Mouse (Mus musculus): ENCODE results near the gene Gm6040.

DNA sequence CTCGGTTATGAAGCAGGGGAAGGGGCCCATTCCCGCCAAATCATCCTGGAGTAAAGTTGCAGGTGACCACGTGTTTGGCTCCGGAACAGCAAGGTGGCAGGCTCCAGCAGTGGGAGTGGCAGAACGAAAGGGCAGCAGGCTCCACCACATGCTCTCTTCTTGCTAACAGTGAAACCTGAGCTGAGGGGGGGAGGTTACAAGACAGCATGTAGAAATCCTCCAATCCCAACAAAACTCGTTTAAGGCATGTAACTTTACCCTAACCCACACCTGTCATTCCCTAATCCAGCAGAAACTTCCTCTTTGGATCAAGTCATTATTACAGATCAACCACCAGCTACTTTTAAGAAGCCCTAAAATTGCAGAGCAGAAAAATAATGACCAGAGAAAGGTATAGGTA, 47.3 kb downstream of the Gm6040 start:
- no peak for TF ChIP-seq CTCF (IDR thresholded peaks at IDR 0.05; ENCODE audit: low read depth, low read length)
- no peak for TF ChIP-seq POLR2A (IDR thresholded peaks at IDR 0.05; ENCODE audit: extremely low read depth, insufficient read depth, low read length)

All from liver, adult 2 months (tissue).